Mouse (Mus musculus): Measurements from ENCODE around the gene Gm6676.
"Not testable (repeated sequence)": the region's sequence is repeated elsewhere in the genome, so short reads cannot be mapped to it uniquely, and the experiment has no call there.

Gm6676 gene

DNA sequence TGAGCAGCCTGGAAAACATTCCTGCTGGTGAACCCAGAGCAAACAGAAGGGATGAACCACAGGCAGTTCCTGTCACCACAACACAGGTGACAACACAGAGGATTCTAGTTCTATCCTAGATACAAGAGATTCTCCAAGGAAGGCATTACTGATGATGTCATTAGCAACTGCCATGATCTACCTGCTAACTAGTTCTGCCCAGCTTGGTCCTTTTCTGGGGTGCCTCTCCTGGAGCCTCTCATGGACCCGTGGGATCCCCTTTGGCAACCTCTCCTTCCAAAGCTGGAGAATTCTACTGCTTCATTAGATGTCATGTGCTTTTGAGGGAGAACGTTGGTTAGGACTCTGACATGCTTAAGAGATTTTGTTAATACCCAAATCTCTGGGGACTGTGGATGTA, at the start of gene Gm6676:
Gene Gm6676, minus strand, starts transcription at position 101 of the 400 bp plus-strand sequence.
- DNase-seq (ENCODE audit: low spot score in 2 of 2): not testable (repeated sequence)

DNA sequence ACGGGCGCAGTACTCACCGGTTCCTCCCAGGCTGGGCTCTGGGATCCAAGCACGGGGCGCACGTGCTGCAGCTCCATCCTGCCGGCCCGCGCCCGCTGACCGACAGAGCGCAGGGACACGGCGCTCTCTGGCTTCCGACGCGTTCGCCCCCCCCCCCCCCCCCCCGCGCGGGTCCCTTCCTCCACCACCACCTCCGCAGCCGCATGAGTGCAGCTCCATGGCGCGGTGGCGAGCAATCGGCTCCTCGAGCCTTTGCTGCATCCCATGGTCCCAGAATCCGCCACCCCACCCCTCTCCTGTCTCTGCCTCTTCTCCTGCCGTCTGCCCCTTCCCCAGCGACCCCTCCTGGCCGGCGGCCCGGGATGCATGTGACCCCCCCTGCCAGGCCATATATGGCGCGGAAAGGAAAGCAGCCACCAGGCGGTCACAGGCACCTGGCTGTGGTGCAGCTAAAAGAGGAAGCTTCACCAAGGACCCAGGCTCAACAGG, 49.3 kb upstream of the Gm6676 start, which contains the start of gene Gm3512:
Gene Gm3512, minus strand, starts transcription at position 51 of the 489 bp plus-strand sequence.
- DNase-seq (ENCODE audit: low spot score in 2 of 2): peak; percentile 3 to 6

DNA sequence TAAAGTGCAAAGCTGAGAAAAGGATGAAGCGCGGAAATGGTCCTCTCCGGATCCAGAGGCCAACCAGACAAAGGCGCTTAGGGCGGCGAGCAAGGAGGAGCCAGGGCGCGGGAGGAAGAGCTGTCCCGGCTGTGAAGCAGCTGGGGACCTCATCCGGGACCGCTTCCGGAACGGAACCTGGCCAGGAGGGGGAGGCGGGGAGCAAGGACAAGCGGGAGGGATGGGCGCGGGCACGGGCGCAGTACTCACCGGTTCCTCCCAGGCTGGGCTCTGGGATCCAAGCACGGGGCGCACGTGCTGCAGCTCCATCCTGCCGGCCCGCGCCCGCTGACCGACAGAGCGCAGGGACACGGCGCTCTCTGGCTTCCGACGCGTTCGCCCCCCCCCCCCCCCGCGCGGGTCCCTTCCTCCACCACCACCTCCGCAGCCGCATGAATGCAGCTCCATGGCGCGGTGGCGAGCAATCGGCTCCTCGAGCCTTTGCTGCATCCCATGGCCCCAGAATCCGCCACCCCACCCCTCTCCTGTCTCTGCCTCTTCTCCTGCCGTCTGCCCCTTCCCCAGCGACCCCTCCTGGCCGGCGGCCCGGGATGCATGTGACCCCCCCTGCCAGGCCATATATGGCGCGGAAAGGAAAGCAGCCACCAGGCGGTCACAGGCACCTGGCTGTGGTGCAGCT, 19.9 kb downstream of the Gm6676 start:
- DNase-seq (ENCODE audit: low spot score in 2 of 2): peak in 1 of 2 experiments; percentile 8

DNA sequence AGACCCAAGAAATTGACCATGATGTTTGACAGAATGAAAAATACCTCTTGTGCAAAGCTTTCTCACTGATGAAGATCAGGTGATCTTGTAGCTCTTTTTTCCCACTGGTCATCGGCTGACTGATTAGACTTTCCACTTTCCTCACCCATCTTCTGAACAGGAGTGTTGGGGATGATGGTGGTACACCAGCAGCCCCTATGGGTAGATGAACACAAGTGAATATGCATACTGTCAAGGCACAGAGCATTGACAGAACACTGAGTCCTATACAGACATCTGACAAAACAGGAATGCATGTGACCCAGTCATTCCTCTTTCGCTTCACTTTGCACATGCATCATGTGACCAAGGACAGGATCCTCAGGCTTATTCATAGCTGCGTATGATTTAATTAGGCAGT, 24.7 kb downstream of the Gm6676 start, which contains the start of gene Gm3696:
Gene Gm3696, minus strand, starts transcription at position 101 of the 400 bp plus-strand sequence.
- DNase-seq (ENCODE audit: low spot score in 2 of 2): not testable (repeated sequence)
